Mouse (Mus musculus): ENCODE measurements around the gene Rap2c.

The Rap2c gene

GRCm38 (mm10) chrX:50968157-50968932 lies 49.5 kb downstream of the Rap2c start:
- no peak for DNase-seq

- no peak for DNase-seq
Observed at GRCm38 (mm10) chrX:50965157-50965556, 52.7 kb downstream of the Rap2c start.

- DNase-seq = no peak
Observed at GRCm38 (mm10) chrX:50962955-50963354, 54.9 kb downstream of the Rap2c start.
